Mouse (Mus musculus) macrophage (primary cell): ENCODE results near the gene Dnase2b. TPM values are rescaled to one million over a fixed set of nuclear protein-coding genes. Genes with fewer than 3 reads are reported as not detected.

ENCODE experiments used
- H3K27ac ChIP-seq: fragments of 350-480 bp; formaldehyde crosslinking; 2 replicates; pipeline ENCODE4 v1.9.0; 2021
- H3K36me3 ChIP-seq: fragments of 350-480 bp; formaldehyde crosslinking; 2 replicates; pipeline ENCODE4 v1.9.0; 2021; ENCODE audit errors: inconsistent target
- H3K4me3 ChIP-seq: fragments of 350-480 bp; formaldehyde crosslinking; 2 replicates; pipeline ENCODE4 v1.9.0; 2021; ENCODE audit errors: inconsistent target
- H3K79me2 ChIP-seq: fragments of 350-480 bp; formaldehyde crosslinking; 2 replicates; pipeline ENCODE4 v1.9.0; 2021; ENCODE audit errors: inconsistent target
- WGBS: methylation state at CpG from one replicate; pipeline ENCODE4 v1.1.7; 2026; ENCODE audit warnings: inconsistent platforms; ENCODE audit not compliant: missing documents; 5-methylcytosine and 5-hydroxymethylcytosine counted together
- polyA plus RNA-seq: library from polyadenylated mRNA; stranded (reverse); fragments of 250-400 nt; gene quantifications from 3 replicates; pipeline ENCODE4 v1.2.4, GENCODE M21; 2018; ENCODE audit warnings: inconsistent platforms

The Dnase2b gene
- polyA plus RNA-seq, 1 experiment from 2014 or later, result not detected

GRCm38 (mm10) chr3:146599198-146599900 lies 16.0 kb downstream of the Dnase2b start:
- no peaks in the 10 kb centered on the region for H3K79me2 ChIP-seq
- no peaks in the 10 kb centered on the region for H3K36me3 ChIP-seq
- H3K4me3 ChIP-seq, result no peak overlapping the region
- no peak overlapping the region for H3K27ac ChIP-seq
- WGBS, result 94% methylated on average over 6 of the region's 6 CpGs

DNA sequence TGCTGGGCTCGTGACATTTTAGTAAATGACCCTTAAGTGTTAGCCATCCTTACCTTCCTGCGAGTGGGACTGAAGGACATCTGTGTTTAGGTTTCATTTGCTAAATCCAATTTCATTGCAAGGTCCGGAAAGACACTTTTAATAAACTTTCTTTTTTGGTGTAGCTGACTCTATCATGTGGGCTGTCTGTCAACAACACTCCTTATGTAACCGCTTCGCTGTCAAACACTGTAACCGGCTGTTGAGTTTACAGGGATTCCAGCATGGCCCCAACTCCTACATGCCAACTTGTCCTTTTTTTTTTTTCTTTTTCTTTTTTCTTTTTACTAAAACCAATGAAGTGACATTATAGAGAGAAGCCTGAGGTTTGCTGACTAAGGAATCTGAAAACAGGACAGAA lies 17.0 kb downstream of the Dnase2b start:
- no peak overlapping the region for H3K27ac ChIP-seq
- 57% methylated on average over 6 of the region's 6 CpGs for WGBS

GRCm38 (mm10) chr3:146596864-146597263 lies 18.5 kb downstream of the Dnase2b start:
- H3K79me2 ChIP-seq, result no peaks in the 10 kb centered on the region
- H3K36me3 ChIP-seq, result no peaks in the 10 kb centered on the region
- 93% methylated on average over 7 of the region's 7 CpGs for WGBS
- H3K27ac ChIP-seq, result no peak overlapping the region
- H3K4me3 ChIP-seq, result no peak overlapping the region

More for the DNA sequence above, 17.0 kb downstream of the Dnase2b start:
- Histone ChIP-seq H3K4me3 (no peak overlapping the region), H3K36me3 (no peaks in the 10 kb centered on the region), H3K79me2 (no peaks in the 10 kb centered on the region)

DNA sequence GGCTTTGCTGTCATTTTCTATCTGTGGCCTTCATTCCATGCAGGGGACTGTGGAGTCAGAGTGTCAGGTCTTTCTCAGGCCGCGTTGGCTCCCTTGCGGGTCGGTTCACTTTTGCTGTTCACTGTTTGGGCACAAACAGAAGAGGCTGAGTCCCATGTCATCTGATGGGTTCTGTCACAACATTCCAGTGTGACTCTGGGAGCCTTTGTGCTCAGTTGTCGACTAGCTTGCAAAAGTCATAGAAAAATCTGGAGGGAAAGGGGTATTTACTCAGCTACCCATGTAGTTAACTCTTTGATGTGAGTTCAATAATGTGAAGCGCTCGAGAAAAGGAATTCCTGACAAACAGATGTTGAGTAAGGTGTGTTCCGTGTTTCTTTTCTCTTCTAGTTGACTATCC lies 19.0 kb downstream of the Dnase2b start:
- no peak overlapping the region for H3K27ac ChIP-seq
- H3K36me3 ChIP-seq, result no peaks in the 10 kb centered on the region
- 94% methylated on average over 8 of the region's 8 CpGs for WGBS
- H3K79me2 ChIP-seq, result no peaks in the 10 kb centered on the region
- no peak overlapping the region for H3K4me3 ChIP-seq

DNA sequence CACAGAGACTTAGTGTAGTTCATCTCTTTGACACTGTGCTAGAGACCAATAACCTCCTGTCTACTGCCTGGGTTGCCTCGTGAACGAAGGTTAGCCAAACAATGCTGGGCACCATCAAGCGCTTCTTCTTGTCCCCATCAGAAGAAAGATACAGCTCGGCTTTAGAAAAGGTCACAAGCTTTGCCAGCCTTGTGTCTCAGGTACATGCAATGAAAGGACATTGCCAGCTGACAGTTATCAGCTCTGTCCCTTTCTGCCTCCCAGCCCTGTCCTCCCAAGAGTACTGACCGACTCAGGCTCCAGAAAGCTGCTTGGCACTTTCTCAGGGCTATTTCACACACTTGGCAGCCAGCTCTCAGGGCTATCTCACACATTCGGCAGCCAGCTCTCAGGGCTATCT lies 20.0 kb downstream of the Dnase2b start:
- no peak overlapping the region for H3K4me3 ChIP-seq
- no peaks in the 10 kb centered on the region for H3K79me2 ChIP-seq
- H3K36me3 ChIP-seq, result no peaks in the 10 kb centered on the region
- H3K27ac ChIP-seq, result no peak overlapping the region
- 94% methylated on average over 6 of the region's 6 CpGs for WGBS

GRCm38 (mm10) chr3:146591601-146592000 lies 23.8 kb downstream of the Dnase2b start:
- no peaks in the 10 kb centered on the region for H3K79me2 ChIP-seq
- H3K27ac ChIP-seq, result no peak overlapping the region
- H3K4me3 ChIP-seq, result no peak overlapping the region
- 93% methylated on average over 2 of the region's 2 CpGs for WGBS
- no peaks in the 10 kb centered on the region for H3K36me3 ChIP-seq

DNA sequence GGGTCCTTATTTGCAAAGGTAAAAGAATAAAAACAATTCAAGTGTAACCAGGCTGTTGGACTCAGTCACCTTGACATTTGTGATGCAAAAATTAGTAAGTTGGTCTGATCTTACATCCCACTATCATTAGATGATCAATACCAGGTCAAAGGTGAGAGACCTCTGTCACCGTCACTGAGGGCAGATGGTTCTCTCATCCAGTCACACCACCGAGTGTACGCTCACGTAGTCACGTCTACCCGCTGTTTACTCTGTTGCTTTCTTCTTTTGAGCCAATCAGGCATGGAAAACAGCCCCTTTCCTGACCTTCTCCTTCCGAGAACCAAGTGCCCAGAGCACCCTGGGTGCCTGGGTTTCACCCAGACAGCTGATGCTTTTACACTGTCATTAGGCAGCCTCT lies 24.2 kb downstream of the Dnase2b start:
- Histone ChIP-seq H3K4me3 (no peak overlapping the region), H3K36me3 (no peaks in the 10 kb centered on the region), H3K27ac (no peak overlapping the region), H3K79me2 (no peaks in the 10 kb centered on the region)
- 95% methylated on average over 7 of the region's 7 CpGs for WGBS

- WGBS, result 99% methylated on average over 6 of the region's 6 CpGs
These were observed 25.9 kb downstream of the Dnase2b start for GRCm38 (mm10) chr3:146589523-146589922.

GRCm38 (mm10) chr3:146586616-146587015 lies 28.8 kb downstream of the Dnase2b start:
- Histone ChIP-seq H3K79me2 (no peaks in the 10 kb centered on the region), H3K36me3 (no peaks in the 10 kb centered on the region), H3K4me3 (no peak overlapping the region), H3K27ac (no peak overlapping the region)
- WGBS, result 96% methylated on average over 14 of the region's 14 CpGs

More at GRCm38 (mm10) chr3:146589523-146589922, 25.9 kb downstream of the Dnase2b start:
- Histone ChIP-seq H3K4me3 (no peak overlapping the region), H3K79me2 (no peaks in the 10 kb centered on the region), H3K27ac (no peak overlapping the region), H3K36me3 (no peaks in the 10 kb centered on the region)

- Histone ChIP-seq H3K4me3 (peak overlapping the region; percentile 15), H3K27ac (peak overlapping the region; percentile 38), H3K36me3 (no peaks in the 10 kb centered on the region), H3K79me2 (no peaks in the 10 kb centered on the region)
- 0% methylated on average over 5 of the region's 5 CpGs for WGBS
These were observed 31.5 kb downstream of the Dnase2b start for GRCm38 (mm10) chr3:146583908-146584307.

DNA sequence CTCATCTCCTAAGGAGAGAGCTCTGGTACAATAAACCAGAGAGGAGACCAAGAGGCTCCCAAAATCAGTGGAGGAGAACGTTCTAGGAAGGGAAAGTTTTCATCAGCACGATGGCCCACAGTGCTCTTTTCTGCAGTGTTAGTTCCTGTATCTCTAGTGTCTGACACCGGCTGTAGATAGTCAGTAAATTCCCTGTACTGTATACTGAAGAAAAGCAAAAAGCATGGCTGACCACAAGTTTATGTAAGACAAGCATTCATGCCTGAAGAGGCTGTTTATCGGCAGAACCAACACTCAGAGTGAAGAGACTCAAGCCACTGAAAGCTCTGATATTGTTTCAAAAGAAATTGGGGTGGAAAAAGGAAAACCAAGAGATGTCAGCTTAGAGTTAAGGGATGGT lies 31.9 kb downstream of the Dnase2b start:
- peak overlapping the region; percentile 38 for H3K27ac ChIP-seq
- 13% methylated on average over 4 of the region's 4 CpGs for WGBS
- H3K36me3 ChIP-seq, result no peaks in the 10 kb centered on the region
- H3K79me2 ChIP-seq, result no peaks in the 10 kb centered on the region
- peak overlapping the region; percentile 15 for H3K4me3 ChIP-seq

GRCm38 (mm10) chr3:146580039-146580729 lies 35.2 kb downstream of the Dnase2b start:
- Histone ChIP-seq H3K36me3 (no peaks in the 10 kb centered on the region), H3K4me3 (no peak overlapping the region), H3K27ac (no peak overlapping the region), H3K79me2 (no peaks in the 10 kb centered on the region)
- WGBS, result 87% methylated on average over 2 of the region's 3 CpGs

DNA sequence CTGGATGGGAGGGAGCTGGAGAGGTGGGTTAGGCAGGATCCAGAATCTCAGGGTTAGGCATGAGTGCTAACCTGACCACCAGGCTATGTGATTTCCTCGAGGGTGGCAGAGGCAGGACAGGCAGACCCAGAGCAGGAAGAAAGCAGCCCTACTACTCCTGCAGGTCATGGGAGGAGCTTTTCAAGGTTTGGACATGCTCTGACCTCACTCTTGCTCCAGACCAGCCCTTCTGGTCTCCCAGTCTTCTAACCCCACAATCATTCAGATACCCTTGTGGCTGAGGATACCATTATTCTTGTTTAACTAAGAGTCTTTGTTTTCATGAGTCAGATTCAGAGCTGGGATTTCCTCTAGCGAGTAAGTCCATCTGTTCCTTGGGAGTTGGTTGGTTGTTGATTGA lies 37.8 kb downstream of the Dnase2b start:
- H3K4me3 ChIP-seq, result no peak overlapping the region
- whole genome bisulfite sequencing, result 92% methylated on average over 2 of the region's 2 CpGs
- H3K27ac ChIP-seq, result no peak overlapping the region
- no peaks in the 10 kb centered on the region for H3K79me2 ChIP-seq
- no peaks in the 10 kb centered on the region for H3K36me3 ChIP-seq

- no peak overlapping the region for H3K4me3 ChIP-seq
- no peaks in the 10 kb centered on the region for H3K36me3 ChIP-seq
- H3K27ac ChIP-seq, result no peak overlapping the region
- H3K79me2 ChIP-seq, result no peaks in the 10 kb centered on the region
- 47% methylated on average over 1 of the region's 1 CpGs for WGBS
These were observed 44.1 kb downstream of the Dnase2b start for GRCm38 (mm10) chr3:146571341-146571740.

DNA sequence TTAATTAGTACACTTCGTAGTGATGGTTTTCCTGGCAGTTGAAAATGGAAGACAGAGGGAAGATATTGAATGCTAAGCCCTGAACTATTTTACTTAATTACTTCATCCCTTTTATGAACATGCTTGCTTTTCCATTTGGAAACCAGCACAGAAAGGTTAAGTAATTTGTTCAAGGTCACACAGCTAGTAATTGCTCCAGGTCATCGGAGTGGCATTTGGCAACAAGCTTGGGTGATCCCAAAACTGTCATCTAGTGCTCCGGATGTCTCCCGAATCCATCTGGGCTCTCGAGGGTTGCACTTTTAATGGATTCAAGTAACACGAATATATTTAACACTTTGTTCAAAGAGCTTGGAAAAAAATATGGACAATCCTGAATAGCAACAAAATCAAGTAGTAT lies 44.5 kb downstream of the Dnase2b start:
- H3K36me3 ChIP-seq, result no peaks in the 10 kb centered on the region
- 97% methylated on average over 6 of the region's 6 CpGs for whole genome bisulfite sequencing
- no peak overlapping the region for H3K27ac ChIP-seq
- no peaks in the 10 kb centered on the region for H3K79me2 ChIP-seq
- no peak overlapping the region for H3K4me3 ChIP-seq
